Mouse (Mus musculus): ENCODE results near the gene Sec14l1.
A peak's percentile ranks its signal among the peaks of the same experiment; 100 is the strongest.

Sec14l1 gene

DNA sequence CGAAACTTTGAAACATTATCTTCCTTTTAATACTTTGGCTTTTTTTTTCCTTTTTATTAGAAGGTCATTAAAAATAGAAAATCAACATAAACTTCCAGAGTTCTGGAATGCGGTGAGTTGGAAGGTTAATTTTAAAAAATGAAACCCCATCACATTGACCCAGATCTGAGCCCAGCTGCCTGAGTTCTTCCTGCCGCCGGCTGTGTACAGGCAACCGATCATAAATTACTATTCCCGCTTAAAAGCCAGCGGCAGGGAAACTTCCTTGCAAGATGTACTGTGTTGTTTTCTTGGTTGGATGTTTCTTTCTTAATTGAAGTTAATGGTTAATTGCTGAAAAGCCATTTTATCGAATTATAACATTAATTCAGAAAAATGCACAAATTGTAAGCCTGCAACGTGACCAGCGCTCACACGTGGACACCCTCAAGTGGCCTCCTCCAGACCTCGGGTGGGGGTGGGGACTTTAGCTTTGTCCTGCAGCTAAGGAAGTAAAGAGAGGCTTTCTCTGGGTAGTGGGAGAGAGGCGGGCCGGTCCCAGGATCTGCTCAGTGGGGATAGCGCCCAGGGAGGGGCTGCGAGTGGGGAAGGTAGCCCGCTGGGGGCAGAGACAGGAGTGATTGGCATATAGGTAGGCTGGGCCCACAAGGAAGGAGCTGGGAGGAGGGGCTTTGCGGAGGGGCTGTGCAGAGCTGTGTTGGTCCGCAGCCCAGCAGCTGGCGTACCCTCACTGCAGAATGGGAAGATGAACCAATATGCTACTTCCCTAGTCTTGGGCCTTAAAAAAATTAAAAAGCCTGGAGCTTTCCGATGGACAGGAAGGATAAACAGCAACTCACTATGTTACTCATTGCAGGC, 70.3 kb downstream of the Sec14l1 start:
- no peak for DNase-seq (ENCODE audit: low spot score)

DNA sequence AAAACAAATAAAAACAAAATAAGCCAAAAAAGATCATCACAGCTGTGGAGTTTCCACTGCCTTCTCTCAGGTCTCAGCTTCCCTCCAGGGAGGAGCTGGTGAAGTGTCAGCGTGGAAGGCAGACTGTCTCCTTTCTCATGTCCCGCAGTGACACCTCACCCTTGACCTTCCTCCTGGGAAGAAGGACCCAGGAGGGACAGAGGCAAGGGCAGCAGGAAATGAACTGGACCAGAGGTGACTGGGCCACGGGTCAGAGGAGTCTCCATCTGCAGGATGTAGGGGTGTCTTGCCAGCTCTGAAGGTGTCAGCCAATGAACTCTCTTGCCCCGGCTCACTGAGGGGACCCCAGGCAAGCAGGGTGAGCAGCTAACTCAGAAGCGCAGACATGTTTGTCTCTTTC, 76.6 kb downstream of the Sec14l1 start:
- no peak for DNase-seq (ENCODE audit: low spot score)

DNA sequence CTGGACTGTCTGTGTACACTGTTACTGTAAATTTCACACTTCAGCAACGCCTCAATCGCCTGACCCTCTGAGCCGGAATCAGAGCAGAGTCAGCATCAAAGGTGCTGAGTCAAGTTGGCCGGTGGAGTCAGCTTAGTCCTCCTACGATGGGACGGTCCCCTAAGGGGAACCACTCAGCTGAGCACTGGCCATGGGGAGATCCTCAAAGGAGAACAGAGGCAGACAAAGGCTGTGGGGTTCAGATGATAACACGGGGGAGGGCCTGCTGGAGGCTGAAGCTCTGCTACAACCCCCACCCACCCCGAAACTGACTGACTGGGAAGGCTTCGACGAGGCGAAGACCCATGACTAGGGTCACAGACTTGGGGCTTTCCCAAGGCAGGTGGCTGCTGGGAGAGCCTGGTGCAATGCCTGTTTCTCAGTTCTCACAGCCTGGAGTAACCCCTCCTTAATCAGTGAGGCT, 79.5 kb downstream of the Sec14l1 start:
- DNase-seq (ENCODE audit: low spot score), result no peak

DNA sequence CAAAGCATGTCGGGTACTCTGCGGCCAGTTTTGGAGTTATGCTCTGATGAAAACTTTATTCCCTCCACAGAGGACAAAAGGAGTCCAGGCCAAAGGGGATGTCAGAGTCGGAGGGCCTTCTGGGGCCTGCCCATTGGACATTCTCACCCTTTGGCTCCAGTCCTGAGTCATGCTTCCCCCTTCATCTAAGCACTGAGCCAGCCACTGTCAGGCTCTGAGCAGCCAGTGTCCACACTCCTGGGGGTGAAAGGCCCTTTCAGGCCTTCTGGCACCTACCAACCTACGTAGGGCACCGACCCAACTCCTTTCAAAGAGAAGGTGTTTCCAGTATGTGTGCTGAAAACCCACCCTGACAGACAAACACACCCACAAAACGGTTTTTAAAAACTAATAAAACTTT, 80.6 kb downstream of the Sec14l1 start:
- DNase-seq (ENCODE audit: low spot score), result no peak

DNA sequence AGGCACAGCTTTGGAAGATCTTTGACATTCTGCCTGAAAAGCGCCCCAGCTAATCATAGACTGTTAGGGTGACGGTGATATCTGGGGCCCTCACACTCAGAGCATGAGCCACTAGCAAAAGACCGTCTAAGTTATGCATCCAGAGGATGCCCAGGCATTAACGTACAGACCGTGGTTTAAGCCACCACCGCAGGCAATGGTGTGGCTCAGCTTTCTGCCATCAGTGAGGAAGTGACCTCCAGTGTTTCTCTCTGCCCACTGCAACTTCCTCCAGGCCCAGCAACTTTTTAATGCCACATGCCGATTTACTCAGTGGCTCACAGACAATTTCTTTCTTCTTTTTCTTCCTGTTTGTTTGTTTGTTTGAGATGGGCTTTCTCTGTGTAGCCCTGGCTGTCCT, 81.7 kb downstream of the Sec14l1 start:
- no peak for DNase-seq (ENCODE audit: low spot score)

DNA sequence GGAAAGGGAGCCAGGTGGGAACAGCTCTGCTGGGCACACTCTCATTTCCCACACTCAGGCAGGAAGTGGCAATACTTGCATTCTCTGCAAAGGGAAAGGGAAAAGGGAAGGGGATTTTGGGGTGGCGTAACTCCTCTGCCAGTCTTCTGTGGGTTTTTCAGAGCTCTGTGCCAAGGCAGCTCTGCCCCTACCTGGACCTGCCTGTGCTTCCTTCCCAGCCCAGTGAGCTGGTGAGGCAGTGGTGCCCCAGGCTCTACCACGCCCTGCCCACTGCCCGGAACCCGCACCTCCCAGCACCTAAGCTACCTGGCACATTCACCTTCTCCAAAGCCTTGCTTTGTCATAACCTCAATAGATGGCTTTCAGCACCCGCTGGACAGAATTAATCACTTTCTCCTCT, 83.2 kb downstream of the Sec14l1 start:
- DNase-seq (ENCODE audit: low spot score), result no peak

DNA sequence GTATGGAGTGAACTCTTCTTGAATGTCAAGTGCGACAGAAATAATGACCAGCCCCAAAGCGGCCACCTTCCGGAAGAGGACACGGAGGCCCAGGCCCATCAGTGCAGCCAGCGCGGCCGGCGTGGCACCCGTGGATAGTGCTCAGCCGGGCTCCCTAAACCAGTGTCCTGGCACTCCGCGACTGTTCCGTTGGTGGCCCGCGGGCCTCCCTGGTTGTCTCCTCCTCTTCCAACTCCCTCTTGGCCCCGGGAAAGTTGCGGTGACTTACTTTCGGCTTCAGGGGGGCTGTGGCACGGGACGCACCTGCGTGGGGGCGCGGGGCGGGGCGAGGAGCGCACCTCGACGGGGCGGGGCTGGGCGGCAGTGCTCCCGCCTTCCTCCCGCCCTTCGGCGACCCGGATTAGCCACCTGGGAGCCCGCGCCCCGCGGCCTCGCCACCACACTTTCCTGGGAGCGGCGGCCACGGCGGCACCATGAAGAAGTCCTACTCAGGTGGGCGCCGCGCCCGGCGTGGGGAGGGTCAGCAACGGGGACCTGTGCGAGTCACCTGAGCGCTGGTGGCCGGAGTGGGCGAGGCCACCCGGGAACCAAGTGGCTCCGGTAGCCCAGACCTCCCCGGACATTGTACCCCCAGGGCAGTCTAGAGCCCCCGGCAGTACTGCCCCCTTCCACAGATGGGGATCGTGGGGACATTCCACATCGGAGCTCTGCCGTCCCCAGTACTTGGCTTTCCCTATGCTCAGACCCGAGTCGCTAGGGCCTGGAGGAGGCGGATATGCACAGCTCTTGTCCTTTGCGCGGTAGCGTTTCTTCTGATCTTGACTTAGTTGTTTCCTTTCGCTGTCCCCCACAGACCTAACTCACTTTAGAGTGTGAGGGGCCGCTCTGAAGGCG, 84.6 kb downstream of the Sec14l1 start, which contains the start of gene Sept9:
TSS of gene Sept9 (plus strand) at position 380 of the 894 bp plus-strand sequence.
- peak; percentile 50 for DNase-seq (ENCODE audit: low spot score)

DNA sequence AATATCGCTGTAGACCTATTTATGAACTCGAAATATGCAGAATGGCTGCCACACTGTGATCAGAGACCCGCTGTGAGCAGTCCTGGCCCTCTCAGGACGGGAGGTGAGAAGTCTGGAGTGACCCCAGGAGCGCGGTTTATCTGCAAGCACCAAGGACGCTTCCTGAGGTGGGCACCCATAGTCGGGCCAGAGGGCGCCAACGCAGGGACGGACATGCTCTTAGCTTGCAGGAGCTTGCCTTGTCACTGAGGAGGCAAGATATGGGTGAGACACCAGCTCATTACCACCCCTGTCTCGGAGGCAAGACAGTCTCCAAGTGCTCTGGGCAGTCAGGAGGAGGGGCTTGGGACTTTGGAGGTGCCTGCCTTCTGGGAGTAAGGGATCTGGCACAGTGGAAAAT, 86.9 kb downstream of the Sec14l1 start:
- DNase-seq (ENCODE audit: low spot score), result no peak

DNA sequence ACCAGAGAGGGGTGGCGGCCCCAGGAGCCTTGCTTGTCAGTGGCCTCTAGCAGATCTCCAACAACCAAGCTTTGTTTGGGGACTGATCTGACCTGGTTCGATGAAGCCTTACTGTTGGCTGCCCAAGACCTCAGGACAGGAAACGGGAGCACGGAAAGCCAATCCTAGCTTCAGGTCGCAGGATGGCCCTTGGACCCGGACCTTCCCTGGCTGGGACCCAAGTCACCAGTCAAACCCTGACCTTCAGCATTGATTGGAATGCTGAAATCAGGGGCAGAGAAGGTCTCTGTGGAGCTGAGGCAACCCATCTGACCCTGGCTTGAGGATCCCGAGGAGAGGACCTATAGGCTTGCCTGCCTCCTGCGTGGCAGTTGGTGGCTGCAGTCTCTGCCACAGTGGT, 89.6 kb downstream of the Sec14l1 start:
- peak; percentile 83 for DNase-seq (ENCODE audit: low spot score)

DNA sequence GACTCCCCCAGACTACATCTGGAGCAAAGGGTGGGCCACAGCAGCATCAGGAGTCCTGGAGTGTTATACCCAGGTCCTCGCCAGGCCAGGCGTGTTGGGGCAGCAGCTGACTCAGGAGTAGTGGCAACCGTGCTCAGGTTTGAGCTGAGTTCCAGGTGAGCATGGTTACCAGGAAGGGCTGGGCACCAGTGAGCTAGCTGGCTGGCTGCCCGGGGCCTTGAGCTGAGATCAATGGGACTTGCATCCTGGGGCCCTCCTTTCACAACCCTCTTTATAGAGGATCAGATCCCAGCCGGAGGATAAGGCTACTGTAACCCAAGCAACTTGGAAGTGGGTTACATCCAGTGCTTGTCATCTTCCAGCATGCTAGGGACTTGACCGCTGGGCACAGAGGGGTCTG, 90.1 kb downstream of the Sec14l1 start:
- DNase-seq (ENCODE audit: low spot score), result no peak

DNA sequence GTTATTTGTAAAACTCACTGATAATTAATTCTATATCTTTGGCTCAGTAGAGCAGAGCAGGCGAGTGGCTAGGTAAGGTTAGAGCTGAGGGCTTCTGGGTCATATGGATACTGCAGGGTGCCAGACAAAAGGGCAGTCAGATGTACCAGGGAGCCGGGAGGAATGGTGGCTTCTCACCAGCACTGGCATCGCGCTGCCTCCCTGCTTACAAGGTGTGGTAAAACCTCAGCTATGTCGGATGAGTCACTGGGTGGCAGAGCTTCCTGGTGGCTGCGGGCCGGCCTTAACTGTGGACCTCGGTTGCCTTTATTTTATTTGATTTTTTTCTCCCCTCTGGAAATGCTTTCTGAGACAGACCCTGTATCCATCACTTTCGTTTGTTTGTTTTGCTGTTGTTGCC, 90.5 kb downstream of the Sec14l1 start:
- no peak for DNase-seq (ENCODE audit: low spot score)

DNA sequence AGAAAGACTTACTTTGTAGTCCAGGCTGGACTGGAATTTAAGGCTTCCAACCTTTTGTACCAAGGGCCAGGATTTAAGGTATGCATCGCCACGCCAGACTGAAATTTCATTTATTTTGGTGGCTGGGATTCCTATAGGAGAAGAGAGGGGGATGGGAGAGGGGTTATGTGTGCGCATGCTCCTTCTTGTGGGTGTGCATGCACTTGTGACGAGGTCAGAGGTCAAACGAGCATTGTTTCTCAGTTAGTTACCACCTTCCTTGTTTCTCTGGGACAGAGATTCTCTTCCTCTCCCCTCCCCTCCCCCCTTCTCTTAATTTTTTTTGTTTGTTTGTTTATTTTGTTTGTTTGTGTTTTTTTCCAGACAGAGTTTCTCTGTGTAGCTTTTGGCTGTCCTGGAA, 92.5 kb downstream of the Sec14l1 start:
- peak; percentile 64 for DNase-seq (ENCODE audit: low spot score)

DNA sequence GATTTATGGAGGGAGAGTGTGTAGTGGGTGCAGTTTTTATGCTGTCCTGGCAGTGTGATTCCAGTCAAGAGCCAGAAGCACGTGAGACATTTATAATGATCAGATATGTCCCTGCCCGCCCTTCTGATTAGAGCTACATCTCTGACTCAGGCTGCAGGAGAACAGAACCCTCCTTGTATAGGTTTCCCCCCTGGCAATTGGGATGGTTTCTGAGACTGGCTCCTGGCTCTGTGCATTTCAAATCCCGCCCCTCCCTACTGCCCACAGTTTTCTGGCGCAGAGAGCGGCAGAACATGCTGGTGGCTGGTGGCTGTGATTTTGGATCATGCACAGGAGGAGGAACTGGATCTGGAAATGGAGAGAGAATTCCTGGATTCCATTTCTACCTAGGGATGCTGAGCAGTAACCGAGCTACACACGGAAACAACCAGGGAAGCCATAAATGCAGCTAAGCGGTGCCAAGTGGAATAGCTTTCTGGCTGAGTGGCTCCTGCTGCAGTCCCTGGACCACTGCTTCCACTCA, 93.2 kb downstream of the Sec14l1 start:
- no peak for DNase-seq (ENCODE audit: low spot score)

Measured in yolk sac, embryonic 10.5 days (tissue).